Mouse (Mus musculus): ENCODE data around the gene Gpr34. TPM values are rescaled to one million over a fixed set of nuclear protein-coding genes. Genes with fewer than 3 reads are reported as not detected.

The Gpr34 gene
- total RNA-seq, 2 experiments from 2014 or later: 10.6 to 12.5 TPM

- no peak for DNase-seq (ENCODE audit: low spot score in 2 of 2)
These were observed 38.5 kb downstream of the Gpr34 start for GRCm38 (mm10) chrX:13670342-13670741.

GRCm38 (mm10) chrX:13673001-13673400 is 41.1 kb downstream of the Gpr34 start:
- DNase-seq (ENCODE audit: low spot score in 2 of 2): no peak

- no peak for DNase-seq (ENCODE audit: low spot score in 2 of 2)
These were observed 49.9 kb downstream of the Gpr34 start for GRCm38 (mm10) chrX:13681748-13682147.

- DNase-seq (ENCODE audit: low spot score in 2 of 2): no peak
These were observed 54.7 kb downstream of the Gpr34 start for GRCm38 (mm10) chrX:13686589-13686988.

- DNase-seq (ENCODE audit: low spot score in 2 of 2): no peak
These were observed 56.5 kb downstream of the Gpr34 start for GRCm38 (mm10) chrX:13688356-13688755.

Small RNA genes lying within 50 kb of the gene (microRNA-seq; reads per million reads assigned to microRNA genes)
- gene Gm25246: 0 reads per million in 2 experiments

Other genes starting within 250 kb of the Gpr34 start
- gene Nyx, start 166.0 kb upstream of the Gpr34 start, total RNA-seq (2021): under 1 TPM; 0.55 to 0.74 TPM
- not detected for gene Gpr82, start 29.3 kb downstream of the Gpr34 start, total RNA-seq (2021)
- 100 to 1,000 TPM; 137 to 140 TPM for gene Cask, start 219.3 kb downstream of the Gpr34 start, total RNA-seq (2021)

Data from layer of hippocampus, postnatal 10 days (tissue).